Mouse (Mus musculus): ENCODE data around the gene Wwp2. TPM values are rescaled to one million over a fixed set of nuclear protein-coding genes. Genes with fewer than 3 reads are reported as not detected.
"Not testable (repeated sequence)": the region's sequence is repeated elsewhere in the genome, so short reads cannot be mapped to it uniquely, and the experiment has no call there.

Gene Wwp2
- polyA plus RNA-seq, 1 experiment, result 59.8 TPM

DNA sequence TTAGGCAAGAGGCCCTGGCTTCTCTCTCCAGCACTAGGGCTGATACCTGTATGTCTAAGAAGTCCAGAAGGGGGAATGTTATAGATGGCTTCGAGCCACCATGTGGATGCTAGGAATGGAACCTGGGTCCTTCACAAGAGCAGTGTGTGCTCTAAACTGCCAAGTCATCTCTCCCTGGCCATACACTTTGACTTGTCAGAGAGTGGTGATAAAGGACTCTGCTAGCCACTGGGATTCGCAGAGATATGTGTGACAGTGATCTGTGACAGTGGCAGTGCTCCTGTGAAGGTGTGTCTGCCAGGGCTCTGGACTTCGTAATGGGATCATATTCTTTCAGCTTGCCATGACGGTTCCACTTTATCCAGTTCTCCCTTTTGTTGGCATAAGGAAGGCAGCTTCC, 37.2 kb downstream of the Wwp2 start:
- Histone ChIP-seq H3K36me3 (ENCODE audit: control insufficient read depth, insufficient read depth) (no peaks in the 10 kb centered on the region), H3ac (ENCODE audit: control insufficient read depth, insufficient read length) (no peak overlapping the region), H3K79me2 (ENCODE audit: control insufficient read depth, insufficient read depth) (no peaks in the 10 kb centered on the region), H3K27me3 (ENCODE audit: control insufficient read depth, insufficient read depth, insufficient read length) (no peaks in the 10 kb centered on the region), H3K4me3 (no peak overlapping the region), H3K4me2 (ENCODE audit: low read depth) (no peak overlapping the region)
- TF ChIP-seq CEBPB (IDR thresholded peaks at IDR 0.05; ENCODE audit: insufficient read depth, poor library complexity, severe bottlenecking), result no peak
- TF ChIP-seq REST (IDR thresholded peaks at IDR 0.05; ENCODE audit: insufficient read depth, insufficient read length), result no peak
- TF ChIP-seq POLR2AphosphoS2 (IDR thresholded peaks at IDR 0.05; ENCODE audit: insufficient read length, low read depth), result no peak
- no peak for TF ChIP-seq E2F4 (IDR thresholded peaks at IDR 0.05; ENCODE audit: insufficient read depth)
- TF ChIP-seq SRF (IDR thresholded peaks at IDR 0.05; ENCODE audit: control insufficient read depth, insufficient read length, low read depth), result no peak
- TF ChIP-seq MAX (IDR thresholded peaks at IDR 0.05; ENCODE audit: low read depth), result no peak
- no peak for TF ChIP-seq USF1 (IDR thresholded peaks at IDR 0.05; ENCODE audit: low read depth)
- TF ChIP-seq TCF3 (IDR thresholded peaks at IDR 0.05; ENCODE audit: insufficient read length, low read depth), result no peak
- no peak for TF ChIP-seq MYOD1 (IDR thresholded peaks at IDR 0.05; ENCODE audit: control insufficient read depth in 1 of 3, insufficient read length in 2 of 3, low read depth in 2 of 3)
- no peak for TF ChIP-seq TCF12 (IDR thresholded peaks at IDR 0.05; ENCODE audit: insufficient read depth, poor library complexity, severe bottlenecking)
- TF ChIP-seq POLR2A (IDR thresholded peaks at IDR 0.05; ENCODE audit: insufficient read length, low read depth), result no peak
- TF ChIP-seq MYOG (IDR thresholded peaks at IDR 0.05; ENCODE audit: control insufficient read depth in 1 of 3, insufficient read depth in 1 of 3, insufficient read length in 2 of 3, low read depth in 2 of 3), result no peak

GRCm38 (mm10) chr8:107475613-107476012, 39.4 kb downstream of the Wwp2 start:
- no peaks in the 10 kb centered on the region for H3K27me3 ChIP-seq (ENCODE audit: control insufficient read depth, insufficient read depth, insufficient read length)
- no peak overlapping the region for H3K4me2 ChIP-seq (ENCODE audit: low read depth)
- TF ChIP-seq MAX (IDR thresholded peaks at IDR 0.05; ENCODE audit: low read depth), result no peak
- TF ChIP-seq MYOD1 (IDR thresholded peaks at IDR 0.05; ENCODE audit: control insufficient read depth in 1 of 3, insufficient read length in 2 of 3, low read depth in 2 of 3), result no peak
- no peak for TF ChIP-seq MYOG (IDR thresholded peaks at IDR 0.05; ENCODE audit: control insufficient read depth in 1 of 3, insufficient read depth in 1 of 3, insufficient read length in 2 of 3, low read depth in 2 of 3)
- TF ChIP-seq TCF12 (IDR thresholded peaks at IDR 0.05; ENCODE audit: insufficient read depth, poor library complexity, severe bottlenecking), result no peak
- TF ChIP-seq CEBPB (IDR thresholded peaks at IDR 0.05; ENCODE audit: insufficient read depth, poor library complexity, severe bottlenecking), result no peak
- no peak for TF ChIP-seq USF1 (IDR thresholded peaks at IDR 0.05; ENCODE audit: low read depth)
- no peaks in the 10 kb centered on the region for H3K36me3 ChIP-seq (ENCODE audit: control insufficient read depth, insufficient read depth)
- H3ac ChIP-seq (ENCODE audit: control insufficient read depth, insufficient read length), result no peak overlapping the region
- H3K79me2 ChIP-seq (ENCODE audit: control insufficient read depth, insufficient read depth), result no peaks in the 10 kb centered on the region
- H3K4me3 ChIP-seq, result no peak overlapping the region

DNA sequence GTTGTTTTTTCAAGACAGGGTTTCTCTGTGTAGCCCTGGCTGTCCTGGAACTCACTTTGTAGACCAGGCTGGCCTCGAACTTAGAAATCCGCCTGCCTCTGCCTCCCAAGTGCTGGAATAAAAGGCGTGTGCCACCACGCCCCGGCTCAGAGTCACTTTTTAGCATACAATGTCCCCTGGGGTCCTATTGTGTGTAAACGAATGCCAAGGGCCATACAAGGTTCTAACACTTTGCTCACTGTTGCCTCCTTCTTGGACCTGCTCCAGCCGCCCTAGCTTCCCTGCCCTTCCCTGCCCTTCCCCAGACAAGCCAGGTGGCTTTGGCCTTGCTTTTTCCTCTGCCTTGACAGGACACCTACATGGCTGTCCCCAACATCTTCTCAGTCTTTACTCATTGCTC, 40.6 kb downstream of the Wwp2 start:
- not testable (repeated sequence) for H3K27me3 ChIP-seq (ENCODE audit: control insufficient read depth, insufficient read depth, insufficient read length); H3ac ChIP-seq (ENCODE audit: control insufficient read depth, insufficient read length); H3K4me2 ChIP-seq (ENCODE audit: low read depth); H3K36me3 ChIP-seq (ENCODE audit: control insufficient read depth, insufficient read depth); H3K79me2 ChIP-seq (ENCODE audit: control insufficient read depth, insufficient read depth); H3K4me3 ChIP-seq

- no peaks in the 10 kb centered on the region for H3K27me3 ChIP-seq (ENCODE audit: control insufficient read depth, insufficient read depth, insufficient read length)
- H3K79me2 ChIP-seq (ENCODE audit: control insufficient read depth, insufficient read depth), result no peaks in the 10 kb centered on the region
- no peak overlapping the region for H3K4me2 ChIP-seq (ENCODE audit: low read depth)
- TF ChIP-seq TCF3 (IDR thresholded peaks at IDR 0.05; ENCODE audit: insufficient read length, low read depth) (no peak), REST (IDR thresholded peaks at IDR 0.05; ENCODE audit: insufficient read depth, insufficient read length) (no peak), USF1 (IDR thresholded peaks at IDR 0.05; ENCODE audit: low read depth) (no peak), TCF12 (IDR thresholded peaks at IDR 0.05; ENCODE audit: insufficient read depth, poor library complexity, severe bottlenecking) (no peak), E2F4 (IDR thresholded peaks at IDR 0.05; ENCODE audit: insufficient read depth) (no peak), SRF (IDR thresholded peaks at IDR 0.05; ENCODE audit: control insufficient read depth, insufficient read length, low read depth) (no peak), CEBPB (IDR thresholded peaks at IDR 0.05; ENCODE audit: insufficient read depth, poor library complexity, severe bottlenecking) (no peak), MYOD1 (IDR thresholded peaks at IDR 0.05; ENCODE audit: control insufficient read depth in 1 of 3, insufficient read length in 2 of 3, low read depth in 2 of 3) (no peak), POLR2A (IDR thresholded peaks at IDR 0.05; ENCODE audit: insufficient read length, low read depth) (no peak), MYOG (IDR thresholded peaks at IDR 0.05; ENCODE audit: control insufficient read depth in 1 of 3, insufficient read depth in 1 of 3, insufficient read length in 2 of 3, low read depth in 2 of 3) (no peak), POLR2AphosphoS2 (IDR thresholded peaks at IDR 0.05; ENCODE audit: insufficient read length, low read depth) (no peak), MAX (IDR thresholded peaks at IDR 0.05; ENCODE audit: low read depth) (no peak)
- H3ac ChIP-seq (ENCODE audit: control insufficient read depth, insufficient read length), result no peak overlapping the region
- H3K36me3 ChIP-seq (ENCODE audit: control insufficient read depth, insufficient read depth), result no peaks in the 10 kb centered on the region
- no peak overlapping the region for H3K4me3 ChIP-seq
Measured at GRCm38 (mm10) chr8:107478728-107479127, 42.6 kb downstream of the Wwp2 start.

DNA sequence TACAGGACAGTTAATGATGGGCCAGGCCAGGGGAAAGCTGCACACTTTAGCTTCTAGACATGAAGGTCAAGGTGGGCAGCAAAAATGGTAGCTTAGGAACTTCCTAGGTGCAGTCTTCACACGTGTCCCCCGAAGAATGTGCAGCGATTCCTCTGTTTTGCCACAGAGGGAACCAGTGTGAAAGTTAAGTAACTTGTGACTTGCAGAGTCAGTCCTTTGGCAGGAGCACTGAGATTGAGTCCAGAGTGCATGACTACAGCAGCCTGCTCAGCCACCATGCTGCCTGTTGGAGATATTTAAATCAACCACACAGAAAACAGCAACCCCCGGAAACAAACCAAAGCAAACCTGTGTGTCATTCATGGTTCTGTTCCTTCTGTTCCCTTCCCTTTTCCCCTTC, 44.3 kb downstream of the Wwp2 start:
- H3K27me3 ChIP-seq (ENCODE audit: control insufficient read depth, insufficient read depth, insufficient read length), result no peaks in the 10 kb centered on the region
- no peak overlapping the region for H3K4me2 ChIP-seq (ENCODE audit: low read depth)
- TF ChIP-seq MYOD1 (IDR thresholded peaks at IDR 0.05; ENCODE audit: control insufficient read depth in 1 of 3, insufficient read length in 2 of 3, low read depth in 2 of 3) (no peak), USF1 (IDR thresholded peaks at IDR 0.05; ENCODE audit: low read depth) (no peak), CEBPB (IDR thresholded peaks at IDR 0.05; ENCODE audit: insufficient read depth, poor library complexity, severe bottlenecking) (no peak), MYOG (IDR thresholded peaks at IDR 0.05; ENCODE audit: control insufficient read depth in 1 of 3, insufficient read depth in 1 of 3, insufficient read length in 2 of 3, low read depth in 2 of 3) (no peak), SRF (IDR thresholded peaks at IDR 0.05; ENCODE audit: control insufficient read depth, insufficient read length, low read depth) (no peak), TCF3 (IDR thresholded peaks at IDR 0.05; ENCODE audit: insufficient read length, low read depth) (no peak), MAX (IDR thresholded peaks at IDR 0.05; ENCODE audit: low read depth) (no peak), TCF12 (IDR thresholded peaks at IDR 0.05; ENCODE audit: insufficient read depth, poor library complexity, severe bottlenecking) (no peak), POLR2AphosphoS2 (IDR thresholded peaks at IDR 0.05; ENCODE audit: insufficient read length, low read depth) (no peak), REST (IDR thresholded peaks at IDR 0.05; ENCODE audit: insufficient read depth, insufficient read length) (no peak), E2F4 (IDR thresholded peaks at IDR 0.05; ENCODE audit: insufficient read depth) (no peak), POLR2A (IDR thresholded peaks at IDR 0.05; ENCODE audit: insufficient read length, low read depth) (no peak)
- no peak overlapping the region for H3K4me3 ChIP-seq
- no peaks in the 10 kb centered on the region for H3K36me3 ChIP-seq (ENCODE audit: control insufficient read depth, insufficient read depth)
- no peak overlapping the region for H3ac ChIP-seq (ENCODE audit: control insufficient read depth, insufficient read length)
- H3K79me2 ChIP-seq (ENCODE audit: control insufficient read depth, insufficient read depth), result no peaks in the 10 kb centered on the region

Data from myocyte (in vitro differentiated cells).